In the genomic region with DNA sequence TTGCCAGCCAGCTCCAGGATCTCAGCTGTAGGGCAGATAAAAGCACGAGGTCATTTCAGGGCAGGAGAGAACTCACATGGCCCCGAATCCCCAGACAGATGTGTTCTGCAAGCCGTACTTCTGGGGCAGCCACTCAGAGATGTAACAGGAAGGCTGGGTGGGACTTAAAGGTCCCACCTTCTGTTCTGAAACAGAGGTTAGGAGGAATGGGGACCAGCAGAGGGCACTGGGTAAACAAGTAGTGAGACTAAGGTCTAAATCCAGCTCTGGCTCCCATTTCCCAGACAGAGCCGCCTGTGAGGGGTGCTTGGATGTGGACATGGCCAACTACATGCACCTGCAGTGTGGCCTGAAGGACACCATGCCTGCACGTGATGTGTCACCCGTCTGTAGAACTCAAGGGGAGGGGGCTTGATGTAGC, we compare ENCODE assay signal across 11 mouse cellular contexts. TPM values are rescaled to one million over a fixed set of nuclear protein-coding genes. Genes with fewer than 3 reads are reported as not detected.
A peak's percentile ranks its signal among the peaks of the same experiment; 100 is the strongest.
DNase-seq lines count a peak whose midpoint lies in the region; ATAC-seq and TF ChIP-seq lines count a peak whose summit lies in the region.
"Had no signal": no experiment of that assay in that cellular context is flagged by ENCODE, and none has a peak within 500 bp of the region (broad histone marks: within the 10 kb centered on the region; RNA-seq: fewer than 3 reads in every experiment).

No protein-coding gene starts in this region.

- peaks cover 31% of the 10 kb centered on the region for H3K36me3 ChIP-seq in intestine, postnatal 0 days (ENCODE audit: control insufficient read depth, insufficient read depth)
- peaks cover 13% of the 10 kb centered on the region; the same call in 1 of the 2 replicates for H3K36me3 ChIP-seq in intestine, embryonic 16.5 days (ENCODE audit: control insufficient read depth, insufficient read depth, low read length)
- H3K36me3 ChIP-seq in heart, embryonic 15.5 days: peaks cover 27% of the 10 kb centered on the region
- H3K36me3 ChIP-seq in liver, postnatal 0 days (replicated peaks; ENCODE audit: insufficient read depth, low read length): peaks cover 30% of the 10 kb centered on the region

- H3K27ac ChIP-seq in intestine, postnatal 0 days (ENCODE audit: low read depth, low read length): no peak overlapping the region
- no peak overlapping the region for H3K27ac ChIP-seq in intestine, embryonic 16.5 days (ENCODE audit: low read length)
- peak overlapping the region; percentile 13; the same call in 1 of the 2 replicates for H3K27ac ChIP-seq in heart, embryonic 15.5 days
- no peak overlapping the region for H3K27ac ChIP-seq in liver, postnatal 0 days (ENCODE audit: low read depth)
- H3K27ac ChIP-seq: left cerebral cortex, adult 2 months; limb, embryonic 15.5 days; midbrain, embryonic 12.5 days had no signal

- peak; percentile 60 for DNase-seq in adrenal gland, postnatal 14 days
- no peak for DNase-seq in adrenal gland, postnatal 36 days
- DNase-seq in thymus, adult 18-20 months: peak; percentile 42 to 63
- DNase-seq in liver, postnatal 0 days: no peak
- no peak for DNase-seq in retina, embryonic 14.5 days (ENCODE audit: low spot score)

- TF ChIP-seq CTCF in intestine, postnatal 0 days (IDR thresholded peaks at IDR 0.05; ENCODE audit: low read depth): peak; percentile 19
- TF ChIP-seq CTCF in liver, postnatal 0 days (IDR thresholded peaks at IDR 0.05; ENCODE audit: low read depth): no peak

- H3K4me3 ChIP-seq in intestine, postnatal 0 days (ENCODE audit: low read depth, low read length): no peak overlapping the region
- no peak overlapping the region for H3K4me3 ChIP-seq in intestine, embryonic 16.5 days (ENCODE audit: low read length)
- H3K4me3 ChIP-seq in heart, embryonic 15.5 days: no peak overlapping the region
- H3K4me3 ChIP-seq in liver, postnatal 0 days (ENCODE audit: low read depth, low read length): no peak overlapping the region
- H3K4me3 ChIP-seq: left cerebral cortex, adult 2 months; limb, embryonic 15.5 days; midbrain, embryonic 12.5 days had no signal

- no peak for TF ChIP-seq EP300 in liver, postnatal 0 days (IDR thresholded peaks at IDR 0.05; ENCODE audit: low read depth)

- 73% methylated on average over 6 of the region's 6 CpGs for WGBS in intestine, postnatal 0 days
- 70% methylated on average over 6 of the region's 6 CpGs for WGBS in intestine, embryonic 16.5 days
- WGBS in heart, embryonic 15.5 days: 58% methylated on average over 6 of the region's 6 CpGs
- WGBS in liver, postnatal 0 days (ENCODE audit: insufficient replicate concordance): 74% methylated on average over 6 of the region's 6 CpGs

- H3K9me3 ChIP-seq in intestine, postnatal 0 days (ENCODE audit: control insufficient read depth): no peaks in the 10 kb centered on the region
- no peaks in the 10 kb centered on the region for H3K9me3 ChIP-seq in intestine, embryonic 16.5 days (ENCODE audit: control insufficient read depth, low read length)
- no peaks in the 10 kb centered on the region for H3K9me3 ChIP-seq in heart, embryonic 15.5 days (replicated peaks)
- H3K9me3 ChIP-seq in liver, postnatal 0 days (ENCODE audit: low read length): no peaks in the 10 kb centered on the region
- H3K9me3 ChIP-seq: limb, embryonic 15.5 days; midbrain, embryonic 12.5 days had no signal

- H3K9ac ChIP-seq in intestine, postnatal 0 days (ENCODE audit: low read depth, low read length): no peak overlapping the region
- no peak overlapping the region for H3K9ac ChIP-seq in intestine, embryonic 16.5 days (ENCODE audit: low read depth, low read length)
- H3K9ac ChIP-seq in heart, embryonic 15.5 days: no peak overlapping the region
- H3K9ac ChIP-seq in liver, postnatal 0 days (replicated peaks): no peak overlapping the region
- H3K9ac ChIP-seq: limb, embryonic 15.5 days; midbrain, embryonic 12.5 days had no signal

- H3K4me1 ChIP-seq in intestine, postnatal 0 days (replicated peaks; ENCODE audit: control insufficient read depth, insufficient read depth, low read length): peaks cover 17% of the 10 kb centered on the region; the same call in 1 of the 2 replicates
- peaks cover 50% of the 10 kb centered on the region for H3K4me1 ChIP-seq in intestine, embryonic 16.5 days (ENCODE audit: control insufficient read depth, insufficient read depth, low read length)
- peaks cover 31% of the 10 kb centered on the region for H3K4me1 ChIP-seq in heart, embryonic 15.5 days (replicated peaks)
- no peaks in the 10 kb centered on the region for H3K4me1 ChIP-seq in liver, postnatal 0 days (ENCODE audit: insufficient read depth)

- ATAC-seq in intestine, postnatal 0 days: no peak
- ATAC-seq in intestine, embryonic 16.5 days: no peak
- ATAC-seq in heart, embryonic 15.5 days (replicated peaks; ENCODE audit: insufficient number of reproducible peaks, insufficient read depth, low FRiP score, low read depth): no peak
- ATAC-seq in liver, postnatal 0 days: no peak

- no peak overlapping the region for H3K4me2 ChIP-seq in intestine, postnatal 0 days (replicated peaks; ENCODE audit: low read depth)
- no peak overlapping the region for H3K4me2 ChIP-seq in intestine, embryonic 16.5 days (ENCODE audit: low read depth, low read length)
- no peak overlapping the region for H3K4me2 ChIP-seq in heart, embryonic 15.5 days
- no peak overlapping the region for H3K4me2 ChIP-seq in liver, postnatal 0 days (ENCODE audit: low read depth, low read length)
- H3K4me2 ChIP-seq: limb, embryonic 15.5 days; midbrain, embryonic 12.5 days had no signal

- no peaks in the 10 kb centered on the region for H3K27me3 ChIP-seq in intestine, postnatal 0 days (replicated peaks; ENCODE audit: control insufficient read depth, insufficient read depth, low read length)
- no peaks in the 10 kb centered on the region for H3K27me3 ChIP-seq in intestine, embryonic 16.5 days (replicated peaks; ENCODE audit: control insufficient read depth, insufficient read depth, low read length)
- no peaks in the 10 kb centered on the region for H3K27me3 ChIP-seq in heart, embryonic 15.5 days
- H3K27me3 ChIP-seq in liver, postnatal 0 days (ENCODE audit: insufficient read depth, low read length): no peaks in the 10 kb centered on the region
- H3K27me3 ChIP-seq: limb, embryonic 15.5 days; midbrain, embryonic 12.5 days had no signal

RNA-seq across cellular contexts. Expression of gene H2afy, which starts 31.2 kb away (rescaled TPM):
- 126 and 140 TPM in 2 replicates for total RNA-seq in adrenal gland, postnatal 14 days (2021)
- total RNA-seq in adrenal gland, postnatal 36 days (2021): 100 to 1,000 TPM; 119 to 146 TPM
- polyA plus RNA-seq in intestine, postnatal 0 days (2015; fragmentation: Nextera tagmentation; extraction: Ambion mirVana): 132 and 138 TPM in 2 replicates
- polyA plus RNA-seq in intestine, embryonic 16.5 days (2015; fragmentation: Nextera tagmentation; extraction: Ambion mirVana): 235 and 246 TPM in 2 replicates
- polyA plus RNA-seq in heart, embryonic 15.5 days (2015; fragmentation: Nextera tagmentation; extraction: Ambion mirVana): 98.9 and 135 TPM in 2 replicates
- polyA plus RNA-seq in liver, postnatal 0 days (2015; fragmentation: Nextera tagmentation; extraction: Ambion mirVana): 84.3 and 87.4 TPM in 2 replicates

Comparison
In these comparisons a context has a peak if more than half of its experiments do, and no peak if none do; other contexts are left out.
1. DNase-seq: peak in adrenal gland, postnatal 14 days (single experiment) and thymus, adult 18-20 months (2 of 2); none in adrenal gland, postnatal 36 days (0 of 2), liver, postnatal 0 days (single experiment) and retina, embryonic 14.5 days (single experiment).